Mouse (Mus musculus): Measurements from ENCODE around the gene Ccr8. TPM values are rescaled to one million over a fixed set of nuclear protein-coding genes. Genes with fewer than 3 reads are reported as not detected.
A peak's percentile ranks its signal among the peaks of the same experiment; 100 is the strongest.

Ccr8 gene
- total and polyA plus RNA-seq, 2 experiments, result 0.07 TPM; not detected in 1

DNA sequence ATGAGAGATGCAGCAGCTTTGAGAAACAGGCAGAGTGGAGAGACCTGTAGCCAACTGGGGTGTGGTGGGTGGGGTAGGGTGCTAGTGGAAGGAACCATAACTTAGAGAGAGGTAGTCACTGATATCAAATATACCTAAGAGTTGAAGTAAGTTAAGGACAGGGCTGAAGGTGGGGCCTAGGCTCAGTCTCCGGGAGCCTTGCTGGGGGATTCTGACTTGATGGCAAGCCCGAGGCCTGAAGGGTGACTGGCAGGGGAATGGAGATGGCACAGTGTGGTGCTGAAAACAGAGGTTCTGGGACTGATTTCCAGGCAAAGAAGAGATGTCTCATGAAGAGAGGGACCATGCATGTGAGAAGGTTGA, 22.9 kb downstream of the Ccr8 start:
- no peak overlapping the region for H3K9ac ChIP-seq (ENCODE audit: low read depth, low read length)
- no peak for DNase-seq (ENCODE audit: extremely low read depth, low read depth, low spot score)

DNA sequence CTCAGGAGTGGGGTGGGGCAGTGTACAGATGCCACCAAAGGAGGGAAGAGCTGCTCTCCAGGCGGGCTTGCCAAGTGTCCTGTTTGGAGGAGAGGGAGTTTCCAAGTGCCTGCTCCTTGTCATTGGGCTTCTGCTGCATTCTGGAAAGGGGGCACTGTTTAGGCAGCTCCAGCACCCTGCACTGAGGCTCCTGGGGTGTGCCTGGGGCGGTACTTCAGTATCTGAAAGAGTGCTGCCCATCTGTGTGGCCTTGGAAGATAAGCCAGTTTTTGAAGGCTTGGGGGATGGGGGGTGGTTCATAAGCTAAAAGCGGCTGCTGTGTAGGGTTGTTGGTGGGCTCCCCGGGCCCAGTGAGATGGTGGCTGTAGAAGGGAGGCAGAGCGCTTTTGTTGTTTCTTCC, 23.7 kb downstream of the Ccr8 start:
- peaks cover 12% of the 10 kb centered on the region; the same call in 1 of the 2 replicates for H3K36me3 ChIP-seq (ENCODE audit: control insufficient read depth, insufficient read depth, low read length)
- H3K27ac ChIP-seq (replicated peaks; ENCODE audit: insufficient read depth, low read depth, low read length), result no peak overlapping the region
- H3K4me1 ChIP-seq (ENCODE audit: control insufficient read depth, insufficient read depth, low read length), result peaks cover 2% of the 10 kb centered on the region; the same call in 1 of the 2 replicates
- WGBS, result 83% methylated on average over 5 of the region's 5 CpGs
- TF ChIP-seq POLR2A (IDR thresholded peaks at IDR 0.05; ENCODE audit: extremely low read depth, insufficient read depth, low read length) (no peak), CTCF (IDR thresholded peaks at IDR 0.05; ENCODE audit: low read depth, low read length) (no peak)
- no peak overlapping the region for H3K4me3 ChIP-seq (ENCODE audit: insufficient read depth, low read depth, low read length)
- H3K9ac ChIP-seq (ENCODE audit: low read depth, low read length), result no peak overlapping the region
- peaks cover 23% of the 10 kb centered on the region for H3K79me2 ChIP-seq (ENCODE audit: control insufficient read depth, insufficient read depth, low read length)
- no peak for DNase-seq (ENCODE audit: extremely low read depth, low read depth, low spot score)
- no peaks in the 10 kb centered on the region for H3K27me3 ChIP-seq (ENCODE audit: control insufficient read depth, insufficient read depth, low read length)

More for the DNA sequence above, 22.9 kb downstream of the Ccr8 start:
- Histone ChIP-seq H3K27me3 (ENCODE audit: control insufficient read depth, insufficient read depth, low read length) (no peaks in the 10 kb centered on the region), H3K4me3 (ENCODE audit: insufficient read depth, low read depth, low read length) (no peak overlapping the region), H3K79me2 (ENCODE audit: control insufficient read depth, insufficient read depth, low read length) (peaks cover 23% of the 10 kb centered on the region), H3K27ac (replicated peaks; ENCODE audit: insufficient read depth, low read depth, low read length) (no peak overlapping the region), H3K36me3 (ENCODE audit: control insufficient read depth, insufficient read depth, low read length) (peaks cover 10% of the 10 kb centered on the region; the same call in 1 of the 2 replicates), H3K4me1 (ENCODE audit: control insufficient read depth, insufficient read depth, low read length) (peaks cover 2% of the 10 kb centered on the region; the same call in 1 of the 2 replicates)
- no peak for TF ChIP-seq POLR2A (IDR thresholded peaks at IDR 0.05; ENCODE audit: extremely low read depth, insufficient read depth, low read length)
- no peak for TF ChIP-seq CTCF (IDR thresholded peaks at IDR 0.05; ENCODE audit: low read depth, low read length)
- 95% methylated on average over 2 of the region's 2 CpGs for WGBS

GRCm38 (mm10) chr9:120116184-120116624, 24.3 kb downstream of the Ccr8 start:
- Histone ChIP-seq H3K36me3 (ENCODE audit: control insufficient read depth, insufficient read depth, low read length) (peaks cover 15% of the 10 kb centered on the region), H3K4me3 (ENCODE audit: insufficient read depth, low read depth, low read length) (no peak overlapping the region), H3K27me3 (ENCODE audit: control insufficient read depth, insufficient read depth, low read length) (no peaks in the 10 kb centered on the region), H3K79me2 (ENCODE audit: control insufficient read depth, insufficient read depth, low read length) (peaks cover 21% of the 10 kb centered on the region), H3K9ac (ENCODE audit: low read depth, low read length) (no peak overlapping the region), H3K4me1 (ENCODE audit: control insufficient read depth, insufficient read depth, low read length) (peaks cover under 1% of the 10 kb centered on the region; the same call in 1 of the 2 replicates), H3K27ac (replicated peaks; ENCODE audit: insufficient read depth, low read depth, low read length) (no peak overlapping the region)
- 86% methylated on average over 8 of the region's 8 CpGs for WGBS
- no peak for TF ChIP-seq CTCF (IDR thresholded peaks at IDR 0.05; ENCODE audit: low read depth, low read length)
- no peak for TF ChIP-seq POLR2A (IDR thresholded peaks at IDR 0.05; ENCODE audit: extremely low read depth, insufficient read depth, low read length)
- no peak for DNase-seq (ENCODE audit: extremely low read depth, low read depth, low spot score)

DNA sequence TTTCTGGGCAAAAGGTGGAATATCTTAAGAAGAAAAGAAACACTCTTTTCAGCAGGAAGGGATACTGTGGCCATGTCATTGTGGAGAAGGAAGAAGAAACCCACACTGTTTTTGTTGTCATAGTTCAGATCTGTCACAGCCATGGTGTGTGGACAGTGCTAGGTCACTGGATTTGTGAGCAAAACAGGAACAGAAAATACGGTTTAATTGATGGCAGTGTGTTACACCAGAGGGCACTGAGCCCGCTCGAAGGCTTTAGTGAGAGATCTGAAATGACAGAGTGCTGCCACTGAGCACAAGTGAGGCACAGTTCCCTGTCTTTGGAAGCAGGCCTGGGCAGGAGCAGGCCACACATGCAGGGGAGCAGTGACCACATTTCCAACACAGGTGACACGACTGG, 26.3 kb downstream of the Ccr8 start:
- no peak overlapping the region for H3K9ac ChIP-seq (ENCODE audit: low read depth, low read length)

DNA sequence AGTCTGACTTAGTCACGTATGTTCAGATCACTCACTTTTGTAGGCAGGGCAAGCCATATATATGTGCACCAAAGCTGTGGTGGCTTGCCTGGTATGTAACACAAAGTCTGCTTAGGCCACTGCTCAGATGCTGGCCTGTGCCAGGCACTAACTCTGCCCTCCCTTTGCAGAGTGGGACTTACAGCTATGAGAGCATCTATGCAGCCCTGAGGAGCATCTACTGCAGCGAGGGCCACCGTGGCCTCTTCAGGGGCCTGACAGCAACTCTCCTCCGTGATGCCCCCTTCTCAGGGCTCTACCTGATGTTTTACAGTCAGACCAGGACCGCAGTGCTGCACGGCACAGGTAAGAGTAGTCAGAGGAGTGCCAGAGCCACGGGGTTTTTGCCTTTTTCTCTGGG, 28.6 kb downstream of the Ccr8 start:
- Histone ChIP-seq H3K4me1 (ENCODE audit: control insufficient read depth, insufficient read depth, low read length) (no peaks in the 10 kb centered on the region), H3K4me3 (ENCODE audit: insufficient read depth, low read depth, low read length) (no peak overlapping the region), H3K79me2 (ENCODE audit: control insufficient read depth, insufficient read depth, low read length) (no peaks in the 10 kb centered on the region), H3K27ac (replicated peaks; ENCODE audit: insufficient read depth, low read depth, low read length) (no peak overlapping the region), H3K9ac (ENCODE audit: low read depth, low read length) (no peak overlapping the region), H3K36me3 (ENCODE audit: control insufficient read depth, insufficient read depth, low read length) (peaks cover 32% of the 10 kb centered on the region), H3K27me3 (ENCODE audit: control insufficient read depth, insufficient read depth, low read length) (no peaks in the 10 kb centered on the region)
- DNase-seq (ENCODE audit: extremely low read depth, low read depth, low spot score), result no peak
- 92% methylated on average over 7 of the region's 7 CpGs for WGBS
- TF ChIP-seq POLR2A (IDR thresholded peaks at IDR 0.05; ENCODE audit: extremely low read depth, insufficient read depth, low read length), result no peak
- no peak for TF ChIP-seq CTCF (IDR thresholded peaks at IDR 0.05; ENCODE audit: low read depth, low read length)

More for the DNA sequence above, 26.3 kb downstream of the Ccr8 start:
- WGBS, result 84% methylated on average over 4 of the region's 4 CpGs
- Histone ChIP-seq H3K4me3 (ENCODE audit: insufficient read depth, low read depth, low read length) (no peak overlapping the region), H3K4me1 (ENCODE audit: control insufficient read depth, insufficient read depth, low read length) (no peaks in the 10 kb centered on the region), H3K27me3 (ENCODE audit: control insufficient read depth, insufficient read depth, low read length) (no peaks in the 10 kb centered on the region), H3K27ac (replicated peaks; ENCODE audit: insufficient read depth, low read depth, low read length) (no peak overlapping the region), H3K36me3 (ENCODE audit: control insufficient read depth, insufficient read depth, low read length) (peaks cover 24% of the 10 kb centered on the region), H3K79me2 (ENCODE audit: control insufficient read depth, insufficient read depth, low read length) (peaks cover 12% of the 10 kb centered on the region; the same call in 1 of the 2 replicates)
- no peak for TF ChIP-seq CTCF (IDR thresholded peaks at IDR 0.05; ENCODE audit: low read depth, low read length)
- no peak for TF ChIP-seq POLR2A (IDR thresholded peaks at IDR 0.05; ENCODE audit: extremely low read depth, insufficient read depth, low read length)
- no peak for DNase-seq (ENCODE audit: extremely low read depth, low read depth, low spot score)

GRCm38 (mm10) chr9:120126868-120127267, 35.0 kb downstream of the Ccr8 start:
- H3K27me3 ChIP-seq (ENCODE audit: control insufficient read depth, insufficient read depth, low read length), result no peaks in the 10 kb centered on the region
- no peak for DNase-seq (ENCODE audit: extremely low read depth, low read depth, low spot score)
- H3K4me1 ChIP-seq (ENCODE audit: control insufficient read depth, insufficient read depth, low read length), result peaks cover 9% of the 10 kb centered on the region
- TF ChIP-seq POLR2A (IDR thresholded peaks at IDR 0.05; ENCODE audit: extremely low read depth, insufficient read depth, low read length) (no peak), CTCF (IDR thresholded peaks at IDR 0.05; ENCODE audit: low read depth, low read length) (no peak)
- peak overlapping the region; percentile 15; the same call in 1 of the 2 replicates for H3K9ac ChIP-seq (ENCODE audit: low read depth, low read length)
- H3K79me2 ChIP-seq (ENCODE audit: control insufficient read depth, insufficient read depth, low read length), result peaks cover 4% of the 10 kb centered on the region
- WGBS, result 31% methylated on average over 11 of the region's 11 CpGs
- peak overlapping the region; percentile 76 for H3K27ac ChIP-seq (replicated peaks; ENCODE audit: insufficient read depth, low read depth, low read length)
- H3K4me3 ChIP-seq (ENCODE audit: insufficient read depth, low read depth, low read length), result peak overlapping the region; percentile 33; the same call in 1 of the 2 replicates
- peaks cover 40% of the 10 kb centered on the region for H3K36me3 ChIP-seq (ENCODE audit: control insufficient read depth, insufficient read depth, low read length)
